Mouse (Mus musculus) monocyte, adult 2 months (primary cell): ENCODE measurements around the gene Cyp27b1.
"Not testable (repeated sequence)": the region's sequence is repeated elsewhere in the genome, so short reads cannot be mapped to it uniquely, and the experiment has no call there.

Experiments
- DNase-seq, 2 experiments: peaks; one replicate each; pipeline ENCODE4 v3.0.0; 2022; ENCODE audit warnings: low spot score in 2 of 2, low read depth in 1 of 2

Gene Cyp27b1

DNA sequence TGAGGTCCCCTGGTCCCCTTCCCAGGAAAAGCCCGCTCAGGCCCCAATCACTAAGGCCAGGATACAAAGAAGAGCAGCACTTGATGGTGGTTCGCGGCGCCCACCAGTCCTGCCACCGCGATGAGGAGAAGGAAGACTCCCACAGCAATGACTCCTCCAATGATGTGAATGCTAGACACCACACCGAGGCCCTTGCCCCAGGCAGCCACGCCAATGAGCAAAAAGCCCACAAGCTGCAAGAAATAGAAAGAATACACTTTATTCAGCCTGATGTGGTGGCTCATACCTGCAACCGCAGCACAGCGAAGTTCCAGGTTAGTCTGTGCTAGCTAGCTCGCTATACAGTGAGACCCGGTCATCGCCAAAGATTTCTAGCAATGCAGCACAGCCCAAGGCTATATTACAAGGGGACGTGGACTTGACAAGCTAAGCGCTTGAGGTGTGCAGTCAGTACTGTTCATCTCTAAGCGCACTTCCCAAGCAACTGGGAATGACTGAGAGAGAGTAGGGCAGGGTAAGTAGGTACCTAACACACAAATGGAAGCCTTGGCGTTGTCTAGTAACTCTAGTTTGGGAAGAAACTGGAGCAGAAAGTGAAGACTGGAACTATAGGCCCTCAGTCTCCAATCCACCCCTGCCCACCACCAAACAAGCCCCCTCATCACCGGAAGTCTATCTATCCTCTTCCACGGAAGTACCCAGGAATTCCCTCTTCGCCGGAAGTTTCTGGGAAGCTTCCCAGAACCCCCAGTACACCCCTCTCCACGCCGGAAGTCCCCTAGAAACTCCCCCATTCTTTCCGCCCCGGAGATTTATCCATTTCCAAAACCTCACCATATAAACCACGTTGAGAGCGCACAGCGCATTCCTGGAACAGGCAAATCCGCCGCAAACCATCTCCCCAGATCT lies 21.5 kb downstream of the Cyp27b1 start:
- no peak for DNase-seq

- DNase-seq = peak; percentile 59 to 68
Observed at GRCm38 (mm10) chr10:127070190-127071121, 22.4 kb downstream of the Cyp27b1 start, which contains the start of gene Tspan31. Gene Tspan31, minus strand, starts transcription at chr10:127070264.

- DNase-seq = no peak
Observed at GRCm38 (mm10) chr10:127071203-127071602, 23.2 kb downstream of the Cyp27b1 start.

GRCm38 (mm10) chr10:127072270-127072669 lies 24.2 kb downstream of the Cyp27b1 start:
- not testable (repeated sequence) for DNase-seq

DNA sequence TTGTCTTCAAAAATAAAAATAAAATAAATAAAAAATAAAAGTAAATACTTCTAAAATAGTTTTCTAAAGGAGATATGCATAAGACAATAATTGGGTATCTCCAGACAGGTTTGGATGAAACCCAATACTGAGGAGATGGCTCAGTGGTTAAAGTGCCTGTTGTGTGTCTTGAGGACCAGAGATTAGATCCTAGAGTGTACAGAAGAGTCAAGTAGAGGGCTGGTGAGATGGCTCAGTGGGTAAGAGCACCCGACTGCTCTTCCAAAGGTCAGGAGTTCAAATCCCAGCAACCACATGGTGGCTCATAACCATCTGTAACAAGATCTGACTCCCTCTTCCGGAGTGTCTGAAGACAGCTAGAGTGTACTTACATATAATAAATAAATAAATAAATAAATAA lies 24.9 kb downstream of the Cyp27b1 start:
- DNase-seq = not testable (repeated sequence)

DNA sequence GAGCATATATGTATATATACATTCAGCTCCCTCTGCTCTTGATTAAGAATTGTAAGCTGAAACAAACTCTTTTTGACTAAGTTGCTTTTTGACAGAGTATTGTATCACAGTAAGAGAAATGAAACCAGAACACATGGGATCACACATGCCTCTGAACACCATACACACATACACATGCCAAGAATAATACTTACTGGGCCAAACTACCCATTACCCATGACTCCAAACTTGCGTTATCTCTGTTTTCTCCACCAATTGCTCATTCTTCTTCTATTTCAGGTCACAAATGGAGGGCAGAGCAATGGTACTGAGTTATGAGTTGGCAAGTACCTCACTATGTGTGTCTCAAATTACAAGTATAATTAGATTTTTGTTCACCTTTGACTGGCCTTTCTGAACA lies 25.9 kb downstream of the Cyp27b1 start:
- DNase-seq = no peak

DNA sequence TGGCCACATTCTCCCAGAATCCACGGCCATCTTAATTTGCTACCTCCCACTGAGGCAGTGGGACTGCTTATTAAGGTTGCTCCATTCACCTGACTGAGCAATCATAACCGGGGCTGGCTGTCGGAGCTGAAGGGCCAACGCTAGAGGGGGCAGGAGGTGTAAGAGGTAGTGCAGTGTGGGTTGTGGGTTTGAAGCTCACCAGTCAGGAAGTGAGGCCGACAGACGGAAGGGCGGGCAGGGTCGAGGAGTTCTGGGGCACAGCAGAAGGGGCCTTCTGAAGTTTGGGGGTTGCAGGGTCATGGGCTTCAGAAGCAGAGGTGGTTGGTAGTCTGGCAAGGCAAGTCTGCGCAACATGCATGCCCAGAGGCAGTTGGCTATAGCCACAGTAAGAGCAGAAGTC lies 27.0 kb downstream of the Cyp27b1 start, which contains the start of gene Agap2:
TSS of gene Agap2 (plus strand) at position 205 of the 400 bp plus-strand sequence.
- DNase-seq = peak in 1 of 2 experiments; percentile 33

DNA sequence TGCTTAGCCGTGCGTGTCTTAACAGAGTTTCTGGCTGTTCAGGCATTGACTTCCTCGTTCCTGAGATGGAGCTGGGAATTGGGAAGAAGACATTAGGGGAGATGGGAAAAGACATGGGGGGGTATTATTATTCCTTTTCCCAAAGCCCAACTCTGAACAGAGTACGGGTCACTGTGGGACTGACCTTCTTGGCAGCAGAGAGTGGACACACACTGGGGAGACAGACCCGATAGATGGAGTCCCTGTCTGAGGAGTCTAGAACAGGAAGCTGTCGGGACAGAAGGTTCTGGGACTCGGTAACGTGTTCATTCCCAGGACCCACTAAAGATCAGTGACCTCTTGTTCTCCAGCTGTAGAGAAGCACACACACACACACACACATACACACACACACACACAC lies 27.6 kb downstream of the Cyp27b1 start:
- no peak for DNase-seq

DNA sequence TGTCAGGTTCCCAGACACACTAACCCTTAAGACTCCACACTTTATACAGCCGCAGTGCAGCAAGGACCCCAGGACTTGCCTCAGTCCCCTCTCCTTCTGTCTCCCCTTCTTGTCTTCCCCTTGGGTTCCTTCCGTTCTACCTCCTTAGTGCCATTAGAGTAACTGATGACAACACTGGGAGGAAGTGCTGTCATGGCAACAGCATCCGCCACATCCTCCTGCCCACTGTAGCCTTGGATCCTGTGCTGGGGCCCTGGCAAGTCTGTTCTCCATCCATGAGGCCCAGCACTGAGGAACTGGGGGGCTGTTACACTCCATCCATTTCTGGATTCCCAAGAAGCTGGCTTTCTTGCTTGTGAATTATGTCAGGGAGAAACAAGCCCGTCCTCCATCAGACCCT lies 28.0 kb downstream of the Cyp27b1 start:
- DNase-seq = peak in 1 of 2 experiments; percentile 16

- DNase-seq = no peak
Observed at GRCm38 (mm10) chr10:127077515-127077914, 29.5 kb downstream of the Cyp27b1 start.

- no peak for DNase-seq
Observed at GRCm38 (mm10) chr10:127078001-127078676, 30.1 kb downstream of the Cyp27b1 start.

DNA sequence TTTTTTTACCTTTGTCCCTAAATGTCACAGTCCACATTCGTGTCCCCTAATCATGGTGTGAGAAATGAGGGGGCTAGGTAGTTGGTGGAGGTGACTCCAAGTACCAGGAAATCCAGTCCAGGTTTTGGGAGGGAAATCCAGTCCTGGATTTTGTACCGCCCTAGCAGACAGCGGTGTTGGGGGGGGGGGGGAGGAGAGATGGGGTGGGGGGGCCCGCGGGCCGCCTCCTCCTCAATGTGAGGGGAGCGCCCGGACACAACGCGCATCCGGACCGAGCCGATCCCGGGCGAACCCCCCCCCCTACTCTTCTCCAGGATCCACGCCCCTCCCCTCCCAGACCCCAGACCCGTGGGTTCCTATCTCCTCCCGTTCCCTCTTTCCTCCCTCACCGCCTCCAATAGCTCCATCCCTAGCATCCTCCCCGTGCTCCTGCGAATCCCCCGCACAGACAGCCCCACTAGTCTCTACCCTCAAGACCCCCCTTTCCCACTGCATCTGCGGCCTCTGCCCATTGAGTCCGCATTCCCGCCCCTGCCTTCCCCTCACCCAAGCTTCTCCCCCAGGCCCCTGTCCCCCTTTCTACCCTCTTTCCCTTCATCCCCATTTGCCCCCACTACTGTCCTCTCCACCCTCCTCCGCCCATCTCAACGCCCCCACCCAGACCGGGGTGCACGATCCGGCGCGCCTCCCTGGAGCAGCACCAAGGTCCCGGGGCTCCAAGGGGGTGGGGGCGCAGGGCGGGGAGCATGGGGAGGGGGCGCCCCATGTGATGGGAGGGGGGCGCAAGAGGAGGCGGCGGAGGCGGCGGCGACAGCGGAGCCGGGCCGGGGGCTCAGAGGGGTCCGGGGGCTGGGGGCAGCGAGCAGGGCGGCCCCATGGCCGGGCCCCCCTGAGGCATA lies 30.9 kb downstream of the Cyp27b1 start:
- DNase-seq = no peak

GRCm38 (mm10) chr10:127079665-127080391 lies 31.8 kb downstream of the Cyp27b1 start:
- DNase-seq = no peak

DNA sequence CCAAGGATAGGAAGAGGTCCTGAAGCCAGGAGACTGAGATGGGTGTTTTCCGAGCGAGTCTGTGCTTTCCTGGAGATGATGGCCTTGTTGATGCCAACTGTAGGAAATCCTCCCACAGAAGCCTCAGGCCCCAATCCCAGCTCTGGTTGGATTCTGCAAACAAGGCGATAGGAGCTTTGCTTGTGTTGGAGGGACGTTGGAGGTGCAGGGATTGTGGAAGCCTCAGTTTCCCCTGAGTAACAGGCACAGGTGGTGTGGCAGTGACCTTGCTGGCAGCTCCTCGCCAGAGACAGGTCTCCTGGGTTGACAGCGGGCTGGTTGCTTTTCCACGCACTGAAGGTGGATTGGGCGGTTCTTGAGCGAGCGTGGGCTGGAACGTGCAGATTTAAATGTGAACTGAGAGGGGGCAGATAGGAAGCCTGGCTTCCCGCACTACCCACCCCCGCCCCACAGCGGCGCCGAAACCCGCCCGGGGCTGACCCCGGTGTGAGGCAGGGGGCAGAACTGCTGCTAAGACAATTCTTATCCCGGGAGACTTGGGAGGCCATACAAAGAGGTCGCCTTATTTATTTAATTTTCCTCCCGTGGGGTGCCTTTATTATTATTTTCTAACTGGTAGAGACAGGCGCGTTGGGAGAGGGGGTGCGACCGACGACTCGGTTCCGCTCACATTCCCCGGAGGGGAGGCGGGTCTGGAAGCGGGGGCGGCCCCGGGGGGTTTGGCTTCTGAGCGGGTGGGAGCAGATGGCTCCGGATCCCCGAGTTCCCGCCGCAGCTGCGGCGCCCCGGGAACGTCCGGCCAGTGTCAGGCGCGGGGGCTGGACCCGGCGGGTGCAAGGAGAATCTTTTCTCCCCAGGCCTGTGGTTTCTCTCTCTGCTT lies 33.1 kb downstream of the Cyp27b1 start:
- no peak for DNase-seq

GRCm38 (mm10) chr10:127081996-127082620 lies 34.1 kb downstream of the Cyp27b1 start:
- DNase-seq = no peak

- no peak for DNase-seq
Observed at GRCm38 (mm10) chr10:127083292-127083914, 35.4 kb downstream of the Cyp27b1 start.

GRCm38 (mm10) chr10:127083915-127084306 lies 35.9 kb downstream of the Cyp27b1 start:
- no peak for DNase-seq
